Mouse (Mus musculus) heart, postnatal 36 days (tissue): ENCODE measurements around the gene Cercam. TPM values are rescaled to one million over a fixed set of nuclear protein-coding genes. Genes with fewer than 3 reads are reported as not detected.
"Not testable (repeated sequence)": the region's sequence is repeated elsewhere in the genome, so short reads cannot be mapped to it uniquely, and the experiment has no call there.

ENCODE experiments used
- DNase-seq, 2 experiments: peaks; one replicate each; pipeline ENCODE4 v3.0.0; 2021 to 2022
- intact Hi-C: fragments of 180-260 bp; cut with DNase I; formaldehyde crosslinking; loops from one replicate; pipeline ENCODE4 v1.15.1; 2025
- total RNA-seq, 2 experiments: library from RNA; stranded (reverse); gene quantifications; 2 replicates each; pipeline ENCODE4 v1.2.3; 2021

Gene Cercam
- total RNA-seq, 2 experiments from 2014 or later = 4.4 to 4.9 TPM

- no peak for DNase-seq
- intact Hi-C loops = no loop called here
Measured at GRCm38 (mm10) chr2:29852957-29853485, 15.9 kb upstream of the Cercam start.

DNA sequence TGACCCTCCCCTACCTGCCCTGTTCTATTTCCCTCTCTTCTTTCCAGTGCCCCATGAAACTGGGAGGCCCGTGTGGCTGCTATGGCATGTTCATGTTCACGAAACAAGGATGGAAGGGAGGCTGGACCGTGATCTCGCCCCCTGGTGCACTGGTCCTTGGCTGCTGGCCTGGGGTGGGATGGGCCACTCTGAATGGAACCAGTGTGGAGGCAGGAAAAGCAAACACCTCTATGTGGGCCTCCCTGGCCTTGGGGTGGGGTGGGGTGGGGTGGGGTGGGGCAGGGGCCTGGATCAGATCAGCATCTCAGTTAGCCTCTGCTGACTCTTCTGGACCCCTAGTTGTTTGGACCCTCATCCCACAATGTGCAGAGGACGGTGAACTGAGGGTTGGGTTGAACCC lies 15.2 kb upstream of the Cercam start:
- DNase-seq = no peak
- intact Hi-C loops = no loop called here

- DNase-seq = no peak
- intact Hi-C loops = loop anchor here (5.0 kb wide), 1 partner anchor 88 kb away; no protein-coding TSS in a partner anchor
Measured at GRCm38 (mm10) chr2:29855585-29856210, 13.3 kb upstream of the Cercam start.

GRCm38 (mm10) chr2:29856451-29857260 lies 12.3 kb upstream of the Cercam start:
- intact Hi-C loops = loop anchor here (5.0 kb wide), 1 partner anchor 89 kb away; no protein-coding TSS in a partner anchor

GRCm38 (mm10) chr2:29857341-29857740 lies 11.6 kb upstream of the Cercam start:
- intact Hi-C loops = loop anchor here (5.0 kb wide), 1 partner anchor 90 kb away; no protein-coding TSS in a partner anchor
- DNase-seq = no peak

More at GRCm38 (mm10) chr2:29856451-29857260, 12.3 kb upstream of the Cercam start:
- DNase-seq = no peak

DNA sequence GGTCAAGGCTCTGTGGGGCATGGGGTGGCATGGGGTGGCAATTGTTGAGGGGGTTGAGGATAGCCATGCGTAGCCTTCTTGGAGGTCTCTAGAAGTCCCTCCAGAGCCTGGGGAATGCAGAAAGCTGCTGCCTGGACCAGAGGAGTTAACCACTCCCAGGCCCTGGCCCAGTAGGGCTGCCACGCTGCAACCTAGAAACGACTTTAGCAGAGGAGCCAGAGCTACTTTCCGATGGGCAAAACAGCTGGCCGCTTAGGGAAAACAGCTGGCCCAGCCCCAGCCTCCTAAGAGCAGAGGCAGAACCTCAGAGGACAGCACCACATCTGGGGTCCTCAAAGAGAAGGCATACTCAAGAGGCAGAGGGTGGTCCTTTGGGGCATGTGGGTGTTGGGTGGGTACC lies 11.0 kb upstream of the Cercam start:
- no peak for DNase-seq

GRCm38 (mm10) chr2:29858748-29859473 lies 10.1 kb upstream of the Cercam start:
- intact Hi-C loops = loop anchor here (2.0 to 5.0 kb wide), 2 partner anchors 42 to 92 kb away; no protein-coding TSS in a partner anchor
- DNase-seq = peak; percentile 14 to 33

More for the DNA sequence above, 11.0 kb upstream of the Cercam start:
- intact Hi-C loops = loop anchor here (2.0 to 5.0 kb wide), 2 partner anchors 41 to 91 kb away; no protein-coding TSS in a partner anchor

GRCm38 (mm10) chr2:29865125-29865524 lies 3.8 kb upstream of the Cercam start:
- no peak for DNase-seq
- intact Hi-C loops = no loop called here

DNA sequence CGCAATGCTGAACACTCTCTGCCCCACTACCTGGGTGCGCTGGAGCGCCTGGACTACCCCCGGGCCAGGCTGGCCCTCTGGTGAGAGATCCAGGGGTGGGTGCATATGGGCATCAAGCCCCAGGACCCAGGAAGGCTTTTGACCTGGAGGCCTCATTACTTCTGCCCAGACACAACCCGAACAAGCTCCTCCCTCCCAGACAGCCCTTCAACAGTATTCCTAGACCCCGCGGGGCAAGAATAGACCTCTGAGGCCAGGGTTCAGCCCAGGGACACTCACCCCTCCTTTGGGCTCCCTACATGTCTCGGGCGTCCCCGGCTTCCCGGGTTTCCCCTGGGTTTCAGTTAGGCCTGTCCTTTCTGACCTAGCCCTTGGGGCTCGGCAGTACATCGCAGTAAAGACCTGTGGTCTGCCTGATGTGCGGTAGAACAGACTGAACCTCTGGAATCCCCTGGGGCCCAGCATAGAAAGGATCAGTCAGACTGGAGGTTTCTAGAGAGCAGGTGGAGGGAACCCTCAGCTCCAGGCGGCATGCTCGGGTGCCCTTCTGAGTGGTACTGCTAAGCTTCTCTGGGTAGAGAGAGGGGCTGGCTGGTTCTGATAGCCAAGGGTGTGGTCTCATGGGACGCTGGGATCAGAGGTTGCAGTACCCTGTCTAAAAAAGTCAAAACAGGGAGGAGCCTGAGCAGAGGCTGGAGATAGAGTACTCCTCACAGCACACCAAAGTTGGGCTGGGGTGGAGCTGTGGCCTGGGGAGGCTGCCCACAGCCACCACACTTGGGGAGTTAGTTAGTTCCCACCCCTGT lies 885 bp downstream of the Cercam start:
- peak; percentile 20 to 45 for DNase-seq
- intact Hi-C loops = loop anchor here (2.0 kb wide), 1 partner anchor 107 kb away; no protein-coding TSS in a partner anchor

DNA sequence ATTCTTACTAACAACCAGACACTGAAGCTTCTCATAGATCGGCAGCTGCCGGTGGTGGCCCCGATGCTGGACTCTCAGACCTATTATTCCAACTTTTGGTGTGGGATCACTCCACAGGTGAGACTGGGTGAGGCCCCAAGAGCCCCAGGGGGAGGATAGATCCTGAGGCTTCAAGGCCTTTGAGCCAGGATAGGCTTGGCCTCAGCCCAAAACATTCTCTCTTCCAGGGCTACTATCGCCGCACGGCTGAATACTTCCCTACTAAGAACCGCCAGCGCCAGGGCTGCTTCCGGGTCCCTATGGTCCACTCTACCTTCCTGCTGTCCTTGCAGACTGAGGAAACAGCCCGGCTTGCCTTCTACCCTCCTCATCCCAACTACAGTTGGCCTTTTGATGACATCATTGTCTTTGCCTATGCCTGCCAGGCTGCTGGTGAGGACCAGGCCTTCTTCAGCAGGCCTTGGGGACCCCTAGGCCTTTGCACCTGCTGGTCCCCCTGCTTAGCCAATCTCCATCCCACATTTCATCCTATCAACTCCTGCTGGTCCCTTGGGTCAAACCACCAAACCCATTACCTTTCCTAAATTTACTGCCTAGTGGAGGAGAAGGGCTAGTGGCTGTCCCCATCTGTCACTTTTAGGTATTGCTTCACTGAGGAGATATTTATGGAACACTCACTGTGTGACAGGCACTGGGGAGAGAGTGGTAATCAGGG lies 3.8 kb downstream of the Cercam start:
- DNase-seq = no peak
- intact Hi-C loops = no loop called here

DNA sequence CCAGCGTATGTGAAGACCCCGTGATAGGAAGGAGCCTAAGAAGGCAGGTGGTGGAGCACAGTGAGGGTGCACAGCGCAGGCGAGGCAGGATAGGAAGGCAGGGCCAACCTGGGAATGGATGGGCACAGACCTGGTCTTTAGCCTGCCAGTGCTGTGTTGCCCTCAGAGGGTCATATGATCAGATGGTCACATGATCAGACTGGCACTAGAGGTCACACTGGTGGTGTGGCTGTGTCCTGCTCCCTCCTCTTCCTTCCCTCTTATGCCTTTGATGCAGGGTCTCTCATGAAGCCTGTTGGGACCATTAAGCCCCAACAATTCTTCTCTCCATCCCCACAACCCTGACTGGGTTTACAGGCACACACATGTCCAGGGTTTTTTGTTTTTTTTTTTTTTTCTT lies 4.8 kb downstream of the Cercam start:
- intact Hi-C loops = no loop called here
- DNase-seq = no peak

DNA sequence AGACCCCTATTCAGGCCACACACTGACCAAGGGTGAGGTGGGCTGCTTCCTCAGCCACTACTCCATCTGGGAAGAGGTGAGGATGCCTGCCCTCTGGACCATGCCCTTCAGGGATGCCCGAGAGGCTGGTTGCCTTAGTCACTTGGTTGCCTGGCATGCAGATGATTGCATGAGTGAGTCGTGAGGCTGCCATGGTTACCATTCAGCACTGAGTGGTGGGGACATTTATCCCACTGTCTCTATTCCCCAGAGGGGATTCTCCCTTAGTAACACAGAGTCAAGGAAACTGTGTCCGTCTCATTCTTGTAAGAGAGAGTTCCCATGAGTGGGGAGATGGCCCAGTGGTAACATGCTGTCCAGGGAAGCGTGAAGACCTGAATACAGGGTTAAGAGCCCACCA lies 9.1 kb downstream of the Cercam start:
- intact Hi-C loops = no loop called here

DNA sequence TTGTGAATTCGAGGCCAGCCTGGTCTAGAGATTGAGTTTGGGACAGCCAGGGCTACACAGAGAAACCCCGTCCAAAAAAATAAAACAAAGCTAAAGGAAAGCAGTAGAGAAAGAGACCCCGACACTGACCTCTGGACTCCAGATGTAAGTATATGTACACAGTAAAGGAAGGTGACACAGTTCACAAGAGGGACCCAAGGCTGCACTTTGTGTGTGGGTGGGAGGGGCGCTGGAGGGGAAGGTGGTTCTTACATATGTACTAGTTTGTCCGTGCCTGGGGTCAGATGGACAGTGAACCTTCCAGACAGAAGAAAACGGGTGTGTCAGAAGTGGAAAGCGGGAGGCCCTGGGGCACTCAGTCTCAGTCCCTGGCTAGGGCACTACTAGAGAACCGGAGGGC lies 10.2 kb downstream of the Cercam start:
- no peak for DNase-seq
- intact Hi-C loops = no loop called here

More for the DNA sequence above, 9.1 kb downstream of the Cercam start:
- DNase-seq = no peak

GRCm38 (mm10) chr2:29879964-29880830 lies 11.2 kb downstream of the Cercam start:
- DNase-seq = peak in 1 of 2 experiments; percentile 14
- intact Hi-C loops = no loop called here

GRCm38 (mm10) chr2:29886659-29887292 lies 17.8 kb downstream of the Cercam start:
- DNase-seq = not testable (repeated sequence)

GRCm38 (mm10) chr2:29889066-29889944 lies 20.3 kb downstream of the Cercam start, which contains the start of gene Odf2:
Gene Odf2, plus strand, starts transcription at chr2:29889221.
- DNase-seq = peak; percentile 100
- intact Hi-C loops = no loop called here

More at GRCm38 (mm10) chr2:29886659-29887292, 17.8 kb downstream of the Cercam start:
- intact Hi-C loops = not testable (repeated sequence)
